Mouse (Mus musculus) naive thymus-derived CD4-positive, alpha-beta T cell, adult 2 months (primary cell): Measurements from ENCODE around the gene Vwa8.

ENCODE experiments used
- DNase-seq: peaks from one replicate; pipeline ENCODE4 v3.0.0-alpha.2; 2011; ENCODE audit warnings: low read depth

The Vwa8 gene

DNA sequence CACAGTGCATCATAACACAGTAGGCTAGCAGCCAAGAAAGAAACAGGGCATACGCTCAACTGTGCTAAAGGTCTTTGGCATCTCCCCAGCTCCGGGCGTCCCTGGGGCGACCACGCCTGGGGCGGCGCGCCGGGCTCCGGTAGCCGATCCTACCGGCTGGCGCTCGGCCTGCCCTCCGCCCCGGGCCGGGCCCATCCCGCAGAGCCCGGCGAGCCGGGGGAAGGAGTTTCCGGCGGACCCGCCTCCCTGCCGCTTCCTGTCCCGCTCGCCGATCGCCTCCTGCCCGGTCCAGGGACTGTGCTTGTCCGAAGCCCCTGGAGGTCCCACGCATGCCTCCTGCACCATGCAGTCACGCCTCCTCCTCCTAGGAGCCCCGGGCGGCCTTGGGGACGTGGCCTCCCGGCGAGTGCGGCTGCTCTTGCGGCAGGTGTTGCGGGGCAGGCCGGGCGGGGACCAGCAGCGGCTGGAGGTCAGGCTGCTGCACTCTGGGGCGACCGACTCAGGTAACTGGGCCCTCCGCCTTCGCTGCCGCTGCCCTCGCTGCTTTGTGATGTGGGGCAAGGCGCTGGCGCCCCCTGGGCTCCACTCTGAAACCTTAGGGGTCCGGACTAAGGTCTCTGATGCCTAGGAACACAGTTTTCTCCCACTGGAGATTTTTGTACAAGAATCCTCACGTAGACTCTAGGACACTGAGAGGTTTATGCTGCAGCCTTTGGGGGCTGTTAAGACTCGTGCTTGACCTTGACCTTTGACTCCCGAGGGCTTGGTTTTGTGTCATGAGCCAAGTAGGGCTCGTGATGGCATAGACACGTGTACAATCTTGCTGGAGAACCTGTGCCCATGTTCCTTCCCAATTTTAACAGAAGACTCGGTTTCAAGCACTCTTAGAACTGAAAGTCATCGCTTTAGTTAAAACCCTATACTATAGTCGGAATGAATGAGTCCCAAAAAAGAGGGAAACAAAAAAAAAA, at the start of gene Vwa8:
TSS of gene Vwa8 (plus strand) at position 112 of the 971 bp plus-strand sequence.
- peak; percentile 71 for DNase-seq

- DNase-seq, result peak; percentile 26
These were observed 46.5 kb upstream of the Vwa8 start for GRCm38 (mm10) chr14:78802378-78802777.

- DNase-seq, result no peak
These were observed 44.9 kb upstream of the Vwa8 start for GRCm38 (mm10) chr14:78803924-78804323.

- DNase-seq, result no peak
These were observed 36.0 kb upstream of the Vwa8 start for GRCm38 (mm10) chr14:78812896-78813295.

DNA sequence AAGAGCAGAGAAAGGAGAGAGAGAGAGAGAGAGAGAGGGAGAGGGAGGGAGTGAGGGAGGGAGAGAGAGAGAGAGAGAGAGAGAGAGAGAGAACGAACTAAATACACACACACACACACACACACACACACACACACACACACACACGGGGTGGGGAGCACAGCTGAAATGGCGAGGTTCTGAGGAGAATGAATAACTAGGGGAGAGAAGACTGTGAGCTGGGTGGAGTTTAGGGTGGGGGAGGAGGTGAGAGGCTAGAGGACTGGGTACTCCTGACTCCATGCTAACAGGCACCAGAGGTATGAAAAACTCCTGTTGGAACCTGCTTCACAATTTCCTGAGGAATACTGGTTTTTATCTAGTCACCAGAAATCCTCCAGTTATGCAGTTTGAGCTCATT, 32.4 kb upstream of the Vwa8 start:
- DNase-seq, result no peak

DNA sequence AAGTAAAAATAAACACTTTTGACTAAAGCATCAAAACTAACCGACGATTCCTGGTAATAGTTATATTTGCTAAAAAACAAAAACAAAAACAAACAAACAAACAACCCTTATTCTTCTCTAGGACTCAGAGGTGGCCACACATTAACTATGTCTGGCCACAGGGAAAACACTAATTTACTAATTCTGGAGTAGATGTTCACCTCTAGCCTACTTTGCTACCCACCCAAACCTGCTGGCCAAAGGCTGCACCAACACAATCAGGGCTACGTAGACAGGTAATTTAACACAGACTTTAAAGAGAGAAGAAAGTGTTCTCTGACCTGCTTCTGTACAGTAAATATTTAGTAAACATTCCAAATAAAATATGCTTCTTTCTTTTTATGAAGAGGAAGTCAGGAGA, 31.2 kb upstream of the Vwa8 start:
- no peak for DNase-seq

GRCm38 (mm10) chr14:78818406-78818805, 30.4 kb upstream of the Vwa8 start:
- no peak for DNase-seq

DNA sequence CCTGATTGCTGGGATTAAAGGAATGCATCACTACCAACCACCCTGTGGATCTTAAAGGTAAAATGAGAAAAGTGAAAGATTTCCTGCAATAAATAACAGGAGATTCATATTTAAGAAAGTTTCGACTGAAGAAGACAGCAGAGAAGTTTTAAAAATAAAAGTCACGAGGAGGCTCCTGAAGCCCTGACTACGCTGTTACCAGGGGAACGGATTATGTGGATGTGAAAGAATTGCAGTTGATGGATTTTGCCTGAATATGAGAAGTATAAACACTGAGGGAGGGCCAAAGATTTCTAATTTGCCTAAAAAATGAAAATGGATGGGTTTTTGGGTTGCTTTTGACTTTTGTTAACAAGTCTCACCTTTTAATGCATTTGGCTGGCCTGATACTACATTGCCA, 24.8 kb upstream of the Vwa8 start:
- no peak for DNase-seq

GRCm38 (mm10) chr14:78824507-78824906, 24.3 kb upstream of the Vwa8 start:
- no peak for DNase-seq

GRCm38 (mm10) chr14:78831158-78831557, 17.7 kb upstream of the Vwa8 start:
- DNase-seq, result no peak

DNA sequence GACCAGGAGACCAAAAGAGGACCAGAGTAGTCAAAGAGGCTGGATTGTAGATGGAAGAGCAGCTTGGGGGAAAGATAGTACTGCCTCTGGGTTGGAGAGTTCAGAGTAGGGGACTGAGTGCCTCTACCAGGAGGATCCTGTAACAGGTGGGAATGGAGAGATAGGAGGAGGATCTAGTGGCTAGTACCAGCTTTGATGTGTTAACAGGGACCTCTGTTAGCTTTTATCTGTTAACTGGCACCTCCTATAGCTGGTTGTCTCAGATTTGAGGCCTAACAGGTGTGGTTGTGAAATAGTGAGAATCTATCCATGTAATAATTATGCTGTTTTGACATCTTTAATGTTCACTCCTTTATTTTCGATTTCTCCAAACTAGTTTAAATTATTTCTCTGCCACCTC, 904 bp upstream of the Vwa8 start:
- no peak for DNase-seq

- DNase-seq, result peak; percentile 17
These were observed 375 bp upstream of the Vwa8 start for GRCm38 (mm10) chr14:78848477-78848876.

GRCm38 (mm10) chr14:78849961-78850578, 1.2 kb downstream of the Vwa8 start:
- no peak for DNase-seq

DNA sequence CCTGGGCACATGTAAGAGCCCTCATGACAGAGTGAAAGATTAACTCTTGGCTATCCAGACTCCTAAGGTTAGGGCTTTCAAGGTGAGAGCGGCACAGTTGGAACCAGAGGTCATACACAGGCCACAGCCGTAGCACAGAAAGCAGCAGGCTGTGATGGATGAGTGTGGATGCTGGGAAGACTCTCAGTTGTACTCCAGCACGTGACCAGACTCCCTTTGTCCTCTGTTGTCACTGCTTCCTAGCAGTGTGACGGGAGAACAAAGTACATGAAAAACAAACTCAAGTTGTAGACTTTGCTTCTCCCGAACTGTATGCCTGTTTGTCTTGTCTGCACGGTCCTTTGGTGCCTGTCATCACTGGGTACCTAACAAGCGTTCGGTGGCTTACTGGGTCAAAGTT, 1.8 kb downstream of the Vwa8 start:
- DNase-seq, result no peak

DNA sequence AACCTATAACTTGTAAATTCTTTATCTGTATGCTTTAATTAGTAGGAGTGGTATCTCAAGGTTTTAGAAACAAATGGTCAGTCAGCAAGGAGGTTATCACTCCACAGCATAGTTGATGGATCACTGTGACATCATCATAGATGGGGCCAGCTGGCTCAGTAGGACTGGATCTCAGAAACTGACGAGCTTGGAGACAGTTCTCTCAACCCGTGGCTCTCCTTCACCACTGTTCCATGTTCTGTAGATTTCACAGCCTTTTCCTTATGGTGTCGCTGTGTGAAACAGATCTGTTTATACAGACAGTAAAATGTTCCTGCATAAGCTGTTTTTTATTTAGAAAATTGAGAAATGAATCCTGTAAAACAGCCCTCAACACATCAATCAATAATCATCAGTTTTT, 2.5 kb downstream of the Vwa8 start:
- no peak for DNase-seq

DNA sequence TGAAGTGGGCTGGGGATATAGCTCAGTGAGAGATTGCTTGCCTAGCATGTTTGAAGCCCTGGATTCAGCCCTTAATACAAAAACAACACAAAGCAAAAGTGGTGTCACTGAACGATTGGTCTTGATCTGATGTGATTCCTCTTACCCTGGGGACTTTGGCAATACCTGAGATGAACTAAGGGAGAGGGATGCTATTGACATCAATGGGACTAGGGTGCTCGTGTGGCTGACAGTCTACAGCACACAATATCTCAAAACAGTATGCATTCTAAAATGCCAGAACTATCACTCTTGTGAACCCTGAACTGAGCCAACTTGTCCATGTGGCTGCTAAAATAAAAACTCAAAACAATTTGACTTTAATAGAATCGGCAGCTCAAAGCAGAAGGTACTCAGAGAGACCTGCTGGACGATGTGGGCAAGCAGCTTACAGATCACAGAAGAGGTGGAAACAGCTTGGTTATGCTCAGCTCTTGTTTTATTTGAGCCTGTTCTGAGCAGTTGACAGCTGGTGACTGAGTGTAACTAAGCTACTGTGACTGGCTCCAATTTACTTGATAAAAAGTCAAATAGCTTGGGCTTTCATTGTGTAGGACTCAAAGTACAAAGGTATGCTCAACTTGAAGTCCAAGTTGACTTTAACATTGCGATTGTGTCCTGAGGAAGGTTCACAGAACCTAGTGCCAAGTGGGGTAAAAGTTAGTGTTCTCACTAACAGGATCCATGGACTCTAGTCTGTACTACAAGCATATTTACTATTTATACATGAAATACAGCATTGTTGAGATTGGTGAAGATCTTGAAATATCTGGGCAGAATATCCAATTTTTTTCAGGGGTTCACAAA, 3.8 kb downstream of the Vwa8 start:
- no peak for DNase-seq

DNA sequence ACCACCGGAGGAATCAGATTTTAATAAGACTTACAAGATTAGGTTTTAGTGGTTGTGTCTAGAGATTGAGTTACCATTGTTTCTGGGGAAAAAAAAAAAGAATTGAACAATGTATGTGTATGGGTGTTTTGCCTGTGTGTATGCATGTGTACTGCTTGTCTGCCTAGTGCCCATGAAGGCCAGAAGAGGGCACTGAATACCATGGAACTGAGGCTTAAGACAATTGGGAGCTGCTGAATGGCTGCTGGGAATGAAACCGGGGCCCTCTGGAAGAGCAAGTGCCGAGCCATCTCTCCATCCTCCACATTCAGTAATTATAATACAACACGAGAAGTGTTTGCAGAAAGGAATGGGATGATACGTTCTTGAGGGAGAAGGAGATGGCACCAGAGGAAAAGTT, 12.3 kb downstream of the Vwa8 start:
- DNase-seq, result no peak

GRCm38 (mm10) chr14:78870036-78870435, 21.2 kb downstream of the Vwa8 start:
- DNase-seq, result no peak

- DNase-seq, result no peak
These were observed 28.3 kb downstream of the Vwa8 start for GRCm38 (mm10) chr14:78877176-78877575.

DNA sequence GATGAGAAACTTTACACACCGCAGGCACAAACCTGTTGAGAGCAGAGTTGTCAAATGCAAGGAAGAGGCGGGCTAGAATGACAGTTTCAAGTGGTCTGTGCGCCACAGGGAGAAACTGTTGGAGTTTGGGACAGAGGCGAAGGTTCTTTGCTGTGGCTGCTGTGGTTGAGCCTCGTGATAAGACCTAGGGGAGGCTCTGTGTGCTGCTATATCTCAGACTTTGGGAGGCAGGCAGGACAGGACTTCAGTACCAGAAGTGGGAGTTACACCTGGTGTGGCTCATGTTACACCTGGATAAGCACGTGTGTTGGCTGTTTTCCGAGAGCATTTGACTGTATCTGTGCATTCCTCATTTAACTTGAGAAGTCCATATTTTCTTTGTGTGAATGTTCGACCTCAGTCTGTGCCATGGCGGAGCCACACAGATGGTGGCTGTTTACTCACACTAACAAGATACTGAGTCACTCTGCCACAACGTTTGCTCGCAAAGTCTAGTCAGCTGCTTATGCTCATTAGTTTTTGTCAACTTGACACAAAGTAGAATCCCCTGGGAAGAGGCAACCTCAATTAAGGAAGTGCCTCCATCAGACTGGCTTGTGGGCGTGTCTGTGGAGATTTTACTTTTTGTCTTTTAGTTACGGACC, 29.7 kb downstream of the Vwa8 start:
- DNase-seq, result no peak

GRCm38 (mm10) chr14:78880879-78881278, 32.0 kb downstream of the Vwa8 start:
- no peak for DNase-seq

GRCm38 (mm10) chr14:78881563-78881962, 32.7 kb downstream of the Vwa8 start:
- no peak for DNase-seq
